Mouse (Mus musculus): ENCODE results near the gene Uqcrc2. TPM values are rescaled to one million over a fixed set of nuclear protein-coding genes. Genes with fewer than 3 reads are reported as not detected.

Gene Uqcrc2
- polyA plus RNA-seq (2012; rRNA removed; ENCODE audit: low replicate concordance), result 123 and 165 TPM in 2 replicates

DNA sequence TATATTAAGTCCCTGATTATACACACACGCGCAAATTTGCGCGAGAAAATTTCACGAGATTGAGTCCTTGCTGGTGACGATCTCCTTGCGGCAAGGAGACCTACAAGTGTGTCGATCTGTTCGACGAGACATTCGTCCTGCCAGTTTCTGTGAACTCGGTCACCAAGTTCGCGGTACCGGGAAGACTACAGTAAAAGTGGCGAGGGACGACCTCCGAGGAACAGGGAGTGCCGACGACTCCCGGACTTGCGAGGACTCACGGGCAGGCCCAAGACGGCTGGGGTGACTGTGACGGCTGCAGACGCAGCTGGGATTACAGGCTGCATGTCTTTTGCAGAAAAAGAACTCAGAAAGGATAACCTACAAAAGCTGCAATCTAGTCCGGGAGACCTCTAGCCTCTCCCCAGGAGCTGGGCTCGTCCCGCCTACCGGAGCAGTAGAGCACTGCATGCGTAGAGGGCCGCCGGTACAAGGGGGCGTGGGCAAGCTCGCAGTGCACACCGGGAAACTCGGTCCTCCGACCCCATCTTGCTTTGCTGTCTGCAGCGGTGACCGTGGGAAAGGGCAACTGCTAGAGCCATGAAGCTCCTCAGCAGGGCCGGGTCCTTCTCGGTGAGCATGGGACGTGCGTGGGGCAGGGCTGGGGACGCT is at the start of gene Uqcrc2:
Uqcrc2 (plus strand) TSS at position 466 of the 651 bp plus-strand sequence.

GRCm38 (mm10) chr7:120670153-120670875 is 35.3 kb downstream of the Uqcrc2 start, which contains the start of gene Pdzd9:
Gene Pdzd9, minus strand, starts transcription at chr7:120670343.

DNA sequence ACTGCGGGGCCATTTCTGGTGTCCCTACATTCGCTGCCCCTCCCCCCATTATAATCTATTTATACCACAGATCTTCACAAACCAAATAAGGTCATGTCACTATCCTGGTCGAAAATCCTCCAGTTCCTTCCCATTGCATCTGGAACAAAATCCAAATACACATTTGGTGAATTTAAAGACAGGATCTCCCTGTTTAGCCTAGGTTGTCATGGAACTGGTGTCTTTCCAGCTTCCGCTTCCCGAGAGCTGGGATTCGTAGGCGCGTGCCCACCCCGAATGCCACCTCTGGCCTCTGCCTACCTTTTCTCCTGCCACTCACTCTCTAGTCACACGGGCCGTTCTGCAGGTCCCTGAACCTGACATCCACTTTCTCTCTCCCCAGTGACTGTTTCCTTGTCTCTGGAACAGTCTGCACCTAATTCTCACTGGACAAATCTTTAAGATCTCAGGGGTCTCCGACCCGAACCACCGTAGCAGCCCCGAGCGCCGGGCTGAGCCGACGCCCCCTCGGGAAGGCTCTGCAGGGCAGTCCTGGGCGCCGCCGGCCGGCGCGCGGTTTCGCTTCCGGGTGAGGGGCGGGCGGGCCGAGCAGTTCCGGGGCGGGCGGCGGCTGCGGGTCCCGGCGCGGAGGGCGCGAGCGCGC is 42.1 kb downstream of the Uqcrc2 start, which contains the start of gene Mosmo:
Mosmo (plus strand) TSS at position 618 of the 643 bp plus-strand sequence.

Other genes starting within 250 kb of the Uqcrc2 start
- gene Abca16, start 225.5 kb upstream of the Uqcrc2 start, polyA plus RNA-seq (2012; rRNA removed; ENCODE audit: low replicate concordance), result not detected in 2 replicates
- gene Pdzd9, start 35.2 kb downstream of the Uqcrc2 start, polyA plus RNA-seq (2012; rRNA removed; ENCODE audit: low replicate concordance), result not detected in 2 replicates
- gene Mosmo, start 42.4 kb downstream of the Uqcrc2 start, polyA plus RNA-seq (2012; rRNA removed; ENCODE audit: low replicate concordance), result 20.1 and 20.7 TPM in 2 replicates
- 2.4 and 9.3 TPM in 2 replicates for gene Vwa3a, start 104.1 kb downstream of the Uqcrc2 start, polyA plus RNA-seq (2012; rRNA removed; ENCODE audit: low replicate concordance)
- 0.39 TPM in 1 of 2 replicates, not detected in the other for gene Gm5737, start 177.2 kb downstream of the Uqcrc2 start, polyA plus RNA-seq (2012; rRNA removed; ENCODE audit: low replicate concordance)
- gene Eef2k, start 207.7 kb downstream of the Uqcrc2 start, polyA plus RNA-seq (2012; rRNA removed; ENCODE audit: low replicate concordance), result 27.3 and 36.5 TPM in 2 replicates

Measured in subcutaneous adipose tissue, adult 2 months (tissue).